16 mouse cellular contexts compared by ENCODE assay signal in the genomic region with DNA sequence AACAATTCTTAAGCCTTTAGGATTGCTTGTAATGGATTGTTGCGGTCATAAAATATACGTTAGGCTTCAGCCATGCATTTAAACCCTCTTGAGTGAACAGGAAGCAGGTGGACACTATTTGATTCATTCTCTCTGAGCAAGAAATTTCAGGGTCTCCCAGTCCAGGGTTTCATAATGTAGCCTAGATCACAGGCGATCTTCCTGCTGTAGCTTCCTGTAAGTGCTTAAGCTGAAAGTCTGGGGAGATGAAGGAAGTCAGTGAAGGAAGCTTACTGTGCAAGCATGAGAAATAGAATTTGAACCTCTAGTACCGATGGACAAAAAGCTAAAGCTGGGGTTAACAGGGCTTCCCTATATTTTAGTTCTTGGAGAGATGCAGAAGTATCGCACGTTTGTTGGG. TPM values are rescaled to one million over a fixed set of nuclear protein-coding genes. Genes with fewer than 3 reads are reported as not detected.
A peak's percentile ranks its signal among the peaks of the same experiment; 100 is the strongest.
DNase-seq lines count a peak whose midpoint lies in the region; ATAC-seq and TF ChIP-seq lines count a peak whose summit lies in the region.
"Had no signal": no experiment of that assay in that cellular context is flagged by ENCODE, and none has a peak within 500 bp of the region (broad histone marks: within the 10 kb centered on the region; RNA-seq: fewer than 3 reads in every experiment).

No protein-coding gene starts in this region.

- peak; percentile 92 for ATAC-seq in granulocyte monocyte progenitor cell, adult 5-6 weeks (replicated peaks; ENCODE audit: poor library complexity, severe bottlenecking)
- no peak for ATAC-seq in activated CD4-positive, CD25-positive, alpha-beta regulatory T cell, adult 4 months
- ATAC-seq: forebrain, embryonic 14.5 days; hindbrain, postnatal 0 days had no signal

- peak overlapping the region; percentile 3; the same call in 1 of the 2 replicates for H3K9ac ChIP-seq in ES-E14 (ENCODE audit: insufficient read depth, low read depth, low read length, poor library complexity, severe bottlenecking)
- H3K9ac ChIP-seq: heart, embryonic 13.5 days; hindbrain, embryonic 12.5 days had no signal

- H3K27me3 ChIP-seq in megakaryocyte, embryonic 14.5 days (replicated peaks), result no peaks in the 10 kb centered on the region
- H3K27me3 ChIP-seq: heart, embryonic 13.5 days; hindbrain, embryonic 12.5 days had no signal

- no peak overlapping the region for H3K27ac ChIP-seq in ES-E14 (ENCODE audit: insufficient read depth, low read depth, low read length, poor library complexity, severe bottlenecking)
- H3K27ac ChIP-seq: heart, embryonic 13.5 days; hindbrain, embryonic 12.5 days; hindbrain, postnatal 0 days had no signal

- peaks cover 2% of the 10 kb centered on the region for H3K36me3 ChIP-seq in ES-E14 (ENCODE audit: control insufficient read depth, insufficient read depth, low read length, poor library complexity, severe bottlenecking)
- peaks cover 79% of the 10 kb centered on the region for H3K36me3 ChIP-seq in megakaryocyte, embryonic 14.5 days (replicated peaks; ENCODE audit: low read length)
- H3K36me3 ChIP-seq: heart, embryonic 13.5 days; hindbrain, embryonic 12.5 days had no signal

- no peak overlapping the region for H3K4me3 ChIP-seq in ES-E14 (ENCODE audit: insufficient read depth in 1 of 2, low read depth in 1 of 2, low read length in 2 of 2, poor library complexity in 1 of 2, severe bottlenecking in 1 of 2)
- H3K4me3 ChIP-seq in megakaryocyte, embryonic 14.5 days (replicated peaks), result peak overlapping the region; percentile 23
- H3K4me3 ChIP-seq: heart, embryonic 13.5 days; hindbrain, embryonic 12.5 days had no signal

- in situ Hi-C loops in ES-E14 (cut with MboI; ENCODE audit: low sequenced_read_pairs in 2 of 2, unreplicated experiment in 2 of 2), result no loop called here

- no peaks in the 10 kb centered on the region for H3K9me3 ChIP-seq in ES-E14 (ENCODE audit: control insufficient read depth, insufficient read depth, low read depth, low read length)
- no peaks in the 10 kb centered on the region for H3K9me3 ChIP-seq in megakaryocyte, embryonic 14.5 days
- H3K9me3 ChIP-seq: heart, embryonic 13.5 days; hindbrain, embryonic 12.5 days had no signal

- H3K4me1 ChIP-seq in ES-E14 (ENCODE audit: control insufficient read depth in 2 of 2, insufficient read depth in 2 of 2, low read length in 2 of 2, poor library complexity in 1 of 2), result peaks cover 6 to 9% of the 10 kb centered on the region in 2 experiments
- H3K4me1 ChIP-seq in megakaryocyte, embryonic 14.5 days, result peaks cover 85% of the 10 kb centered on the region

- DNase-seq in 416B (ENCODE audit: low read depth) (peak; percentile 77), ES-E14 (ENCODE audit: low read depth, low spot score) (no peak)
- DNase-seq in urinary bladder, adult 2 months (ENCODE audit: low spot score), result no peak
- DNase-seq in lung, adult 18-20 months, result no peak
- DNase-seq: adrenal gland, postnatal 14 days; cerebellum, adult 2 months; cerebellum, postnatal 10 days; heart, postnatal 36 days; kidney, adult 11 months had no signal

TF ChIP-seq in ES-E14, 5 proteins besides CTCF, POLR2A, EP300 and RAD21:
- TF ChIP-seq CHD2 (IDR thresholded peaks at IDR 0.05; ENCODE audit: low read depth, low read length), result no peak
- TF ChIP-seq ZNF384 (IDR thresholded peaks at IDR 0.05; ENCODE audit: low read depth, low read length), result no peak
- TF ChIP-seq HCFC1 (IDR thresholded peaks at IDR 0.05; ENCODE audit: borderline replicate concordance, insufficient read depth, low read length), result no peak
- TF ChIP-seq MAFK (IDR thresholded peaks at IDR 0.05; ENCODE audit: insufficient read depth, low read depth, low read length), result no peak
- no peak for TF ChIP-seq ZC3H11A (IDR thresholded peaks at IDR 0.05; ENCODE audit: borderline replicate concordance, low read depth, low read length)

RNA-seq across cellular contexts. Expression of a gene that starts 38.5 kb away (rescaled TPM):
- 190 and 195 TPM in 2 replicates for total RNA-seq in ES-E14 (2012; rRNA removed)
- total RNA-seq in granulocyte monocyte progenitor cell, adult 5-6 weeks (2014; fragmentation: Nextera tagmentation), result 37.8 and 58.5 TPM in 2 replicates
- total RNA-seq in granulocyte monocyte progenitor cell, adult 5-6 weeks (2017), result 31.0 and 37.9 TPM in 2 replicates
- polyA plus RNA-seq in megakaryocyte, embryonic 14.5 days (2012; ENCODE audit: insufficient read depth, low replicate concordance), result 68.2 and 178 TPM in 2 replicates
- 10 to 100 TPM; 47.3 to 58.1 TPM for polyA plus RNA-seq in activated CD4-positive, CD25-positive, alpha-beta regulatory T cell, adult 4 months (2017; shearing (Covaris generic))
- polyA plus RNA-seq in urinary bladder, adult 2 months (2012; rRNA removed), result 15.2 and 17.8 TPM in 2 replicates
